Comparison of ENCODE assay signal across 10 mouse cellular contexts in genomic region chrX:103918954-103919353, GRCm38 (mm10).
DNase-seq lines count a peak whose midpoint lies in the region; ATAC-seq and TF ChIP-seq lines count a peak whose summit lies in the region.
"Had no signal": no experiment of that assay in that cellular context is flagged by ENCODE, and none has a peak within 500 bp of the region (broad histone marks: within the 10 kb centered on the region; RNA-seq: fewer than 3 reads in every experiment).

No protein-coding gene starts in this region.

- no peaks in the 10 kb centered on the region for H3K9me3 ChIP-seq in liver, embryonic 12.5 days (replicated peaks)
- no peaks in the 10 kb centered on the region for H3K9me3 ChIP-seq in forebrain, embryonic 15.5 days
- H3K9me3 ChIP-seq: intestine, embryonic 15.5 days; liver, embryonic 13.5 days; neural tube, embryonic 13.5 days had no signal

- no peaks in the 10 kb centered on the region for H3K4me1 ChIP-seq in liver, adult 2 months (ENCODE audit: control insufficient read depth, insufficient read depth, low read length)
- H3K4me1 ChIP-seq in liver, embryonic 12.5 days, result no peaks in the 10 kb centered on the region
- no peaks in the 10 kb centered on the region for H3K4me1 ChIP-seq in forebrain, embryonic 15.5 days
- H3K4me1 ChIP-seq: intestine, embryonic 15.5 days; liver, embryonic 13.5 days; neural tube, embryonic 13.5 days had no signal

- TF ChIP-seq CTCF in liver, adult 2 months (IDR thresholded peaks at IDR 0.05; ENCODE audit: low read depth, low read length), result peak; percentile 35; the same call in 1 of the 2 replicates

- no peak overlapping the region for H3K27ac ChIP-seq in liver, adult 2 months (replicated peaks; ENCODE audit: insufficient read depth, low read depth, low read length)
- H3K27ac ChIP-seq in liver, embryonic 12.5 days, result no peak overlapping the region
- H3K27ac ChIP-seq in forebrain, embryonic 15.5 days (replicated peaks), result no peak overlapping the region
- H3K27ac ChIP-seq: intestine, embryonic 15.5 days; liver, embryonic 13.5 days; neural tube, embryonic 13.5 days had no signal

- no peak overlapping the region for H3K4me3 ChIP-seq in liver, adult 2 months (ENCODE audit: insufficient read depth, low read depth, low read length)
- no peak overlapping the region for H3K4me3 ChIP-seq in liver, embryonic 12.5 days
- no peak overlapping the region for H3K4me3 ChIP-seq in forebrain, embryonic 15.5 days
- H3K4me3 ChIP-seq: intestine, embryonic 15.5 days; liver, embryonic 13.5 days; neural tube, embryonic 13.5 days had no signal

- no peak for TF ChIP-seq POLR2A in liver, adult 2 months (IDR thresholded peaks at IDR 0.05; ENCODE audit: extremely low read depth, insufficient read depth, low read length)

- no peaks in the 10 kb centered on the region for H3K79me2 ChIP-seq in liver, adult 2 months (ENCODE audit: control insufficient read depth, insufficient read depth, low read length)

- H3K4me2 ChIP-seq in liver, embryonic 12.5 days, result no peak overlapping the region
- H3K4me2 ChIP-seq in forebrain, embryonic 15.5 days (replicated peaks), result no peak overlapping the region
- H3K4me2 ChIP-seq: intestine, embryonic 15.5 days; liver, embryonic 13.5 days; neural tube, embryonic 13.5 days had no signal

- H3K9ac ChIP-seq in liver, adult 2 months (ENCODE audit: low read depth, low read length), result no peak overlapping the region
- H3K9ac ChIP-seq in liver, embryonic 12.5 days, result no peak overlapping the region
- H3K9ac ChIP-seq in forebrain, embryonic 15.5 days (replicated peaks), result no peak overlapping the region
- H3K9ac ChIP-seq: intestine, embryonic 15.5 days; liver, embryonic 13.5 days; neural tube, embryonic 13.5 days had no signal

- 27% methylated on average over 5 of the region's 5 CpGs for WGBS in liver, adult 2 months
- WGBS in liver, embryonic 12.5 days (ENCODE audit: insufficient replicate concordance), result 26% methylated on average over 5 of the region's 5 CpGs
- 58% methylated on average over 5 of the region's 5 CpGs for WGBS in forebrain, embryonic 15.5 days

- no peaks in the 10 kb centered on the region for H3K27me3 ChIP-seq in liver, adult 2 months (ENCODE audit: control insufficient read depth, insufficient read depth, low read length)
- peaks cover 52% of the 10 kb centered on the region for H3K27me3 ChIP-seq in liver, embryonic 12.5 days (replicated peaks)
- H3K27me3 ChIP-seq in forebrain, embryonic 15.5 days, result no peaks in the 10 kb centered on the region; the same call in 1 of the 2 replicates

- no peaks in the 10 kb centered on the region for H3K36me3 ChIP-seq in liver, adult 2 months (ENCODE audit: control insufficient read depth, insufficient read depth, low read length)
- H3K36me3 ChIP-seq in liver, embryonic 12.5 days, result no peaks in the 10 kb centered on the region
- H3K36me3 ChIP-seq in forebrain, embryonic 15.5 days, result no peaks in the 10 kb centered on the region
- H3K36me3 ChIP-seq: intestine, embryonic 15.5 days; liver, embryonic 13.5 days; neural tube, embryonic 13.5 days had no signal

- ATAC-seq in liver, embryonic 12.5 days, result no peak
- ATAC-seq in forebrain, embryonic 15.5 days (replicated peaks), result no peak
- ATAC-seq: intestine, embryonic 15.5 days had no signal

- peak; percentile 26 for DNase-seq in liver, adult 2 months (ENCODE audit: extremely low read depth, low read depth, low spot score)
- DNase-seq in adrenal gland, postnatal 14 days, result peak; percentile 38
- peak; percentile 52 for DNase-seq in kidney, postnatal 10 days
- DNase-seq in testis, postnatal 10 days (ENCODE audit: low spot score), result peak; percentile 47
- DNase-seq in c-Kit-positive CD71-positive TER-119-positive erythroid progenitor cells, embryonic 14.5 days (ENCODE audit: low spot score), result no peak
- DNase-seq: liver, embryonic 13.5 days had no signal
